Mouse (Mus musculus): ENCODE results near the gene Tbx4. TPM values are rescaled to one million over a fixed set of nuclear protein-coding genes. Genes with fewer than 3 reads are reported as not detected.
A peak's percentile ranks its signal among the peaks of the same experiment; 100 is the strongest.

Gene Tbx4
- polyA plus RNA-seq, 1 experiment: 0.42 TPM

DNA sequence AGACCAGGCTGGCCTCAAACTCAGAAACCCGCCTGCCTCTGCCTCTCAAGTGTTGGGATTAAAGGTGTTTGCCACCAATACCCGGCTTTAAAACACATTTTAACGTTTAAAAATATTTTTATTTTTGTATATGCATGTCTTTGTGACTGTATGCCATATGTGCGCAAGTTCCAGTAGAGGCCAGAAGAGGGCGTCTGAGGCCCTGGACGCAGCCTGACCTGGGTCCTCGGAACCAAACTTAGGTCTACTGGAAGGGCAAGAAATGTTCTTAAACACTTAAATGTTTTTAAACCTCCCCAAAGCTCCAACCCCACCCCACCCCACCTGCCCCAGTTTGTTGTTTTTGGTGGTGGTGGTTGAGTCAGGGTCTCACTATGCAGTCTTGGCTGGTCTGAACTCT lies 21.9 kb upstream of the Tbx4 start:
- no peak for TF ChIP-seq POLR2A (IDR thresholded peaks at IDR 0.05; ENCODE audit: borderline replicate concordance, extremely low read depth, insufficient read depth, insufficient read length, poor library complexity, severe bottlenecking)
- peak; percentile 50; the same call in 1 of the 2 replicates for TF ChIP-seq CTCF (IDR thresholded peaks at IDR 0.05; ENCODE audit: borderline replicate concordance, extremely low read depth, insufficient read depth, insufficient read length)
- no peak for DNase-seq (ENCODE audit: low read depth)

DNA sequence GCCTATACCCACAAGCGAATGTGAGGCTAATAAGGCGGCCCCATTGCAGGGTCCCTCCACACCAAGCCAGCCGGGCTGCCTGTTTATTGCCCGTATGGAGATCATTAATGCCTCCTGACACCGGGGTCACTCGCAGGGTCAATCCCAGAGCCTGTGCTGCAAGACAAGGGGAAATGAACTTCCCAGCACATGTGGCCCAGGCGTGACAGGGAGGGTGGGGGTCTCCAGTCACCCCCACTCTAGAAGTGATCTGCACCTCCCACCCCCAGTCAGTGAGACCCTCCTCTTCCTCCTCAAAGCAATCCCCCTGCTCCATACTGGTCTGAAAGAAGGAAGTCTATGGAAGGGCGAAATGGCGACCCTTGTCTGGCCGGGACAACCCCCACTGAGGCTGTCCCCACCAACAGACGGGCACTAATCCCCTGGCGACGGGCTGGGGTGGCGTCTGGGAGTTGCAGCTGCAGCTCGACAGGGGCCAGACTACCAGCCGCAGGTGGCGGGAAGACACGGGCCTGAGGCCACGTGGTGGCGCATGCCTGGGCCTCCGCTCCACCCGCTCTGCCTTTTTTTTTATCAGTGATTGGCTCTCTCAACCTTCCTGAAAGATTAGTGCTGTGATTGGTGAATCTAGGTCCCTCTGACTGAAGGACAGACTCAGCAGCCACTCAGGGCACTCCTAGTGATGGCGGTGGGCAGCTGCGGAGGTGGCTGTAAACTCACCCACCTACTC lies 10.0 kb upstream of the Tbx4 start:
- no peak for TF ChIP-seq CTCF (IDR thresholded peaks at IDR 0.05; ENCODE audit: borderline replicate concordance, extremely low read depth, insufficient read depth, insufficient read length)
- TF ChIP-seq POLR2A (IDR thresholded peaks at IDR 0.05; ENCODE audit: borderline replicate concordance, extremely low read depth, insufficient read depth, insufficient read length, poor library complexity, severe bottlenecking): no peak

GRCm38 (mm10) chr11:85884498-85884897 lies 1.7 kb upstream of the Tbx4 start:
- no peak for DNase-seq (ENCODE audit: low read depth)
- TF ChIP-seq CTCF (IDR thresholded peaks at IDR 0.05; ENCODE audit: borderline replicate concordance, extremely low read depth, insufficient read depth, insufficient read length): no peak
- no peak for TF ChIP-seq POLR2A (IDR thresholded peaks at IDR 0.05; ENCODE audit: borderline replicate concordance, extremely low read depth, insufficient read depth, insufficient read length, poor library complexity, severe bottlenecking)

More for the DNA sequence above, 10.0 kb upstream of the Tbx4 start:
- DNase-seq (ENCODE audit: low read depth): no peak

DNA sequence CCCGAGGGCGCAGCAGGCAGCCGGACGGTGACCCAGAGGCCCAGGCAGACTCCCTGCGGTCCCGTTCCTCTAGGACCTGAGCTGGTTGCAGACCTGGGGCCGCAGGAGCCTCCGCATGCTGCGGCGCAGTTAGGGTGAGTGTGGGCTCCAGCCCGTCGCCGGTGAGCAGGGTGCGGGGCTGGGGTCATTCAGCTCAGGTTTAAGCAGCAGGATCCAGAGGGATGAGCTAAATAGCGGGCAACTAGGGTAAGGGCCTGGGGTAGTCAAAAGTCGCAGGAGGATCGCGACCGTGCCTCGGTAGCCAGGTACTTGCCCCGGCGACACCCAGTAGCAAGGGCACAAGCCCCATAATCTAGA lies 185 bp downstream of the Tbx4 start:
- TF ChIP-seq CTCF (IDR thresholded peaks at IDR 0.05; ENCODE audit: borderline replicate concordance, extremely low read depth, insufficient read depth, insufficient read length) (no peak), POLR2A (IDR thresholded peaks at IDR 0.05; ENCODE audit: borderline replicate concordance, extremely low read depth, insufficient read depth, insufficient read length, poor library complexity, severe bottlenecking) (no peak)
- no peak for DNase-seq (ENCODE audit: low read depth)

DNA sequence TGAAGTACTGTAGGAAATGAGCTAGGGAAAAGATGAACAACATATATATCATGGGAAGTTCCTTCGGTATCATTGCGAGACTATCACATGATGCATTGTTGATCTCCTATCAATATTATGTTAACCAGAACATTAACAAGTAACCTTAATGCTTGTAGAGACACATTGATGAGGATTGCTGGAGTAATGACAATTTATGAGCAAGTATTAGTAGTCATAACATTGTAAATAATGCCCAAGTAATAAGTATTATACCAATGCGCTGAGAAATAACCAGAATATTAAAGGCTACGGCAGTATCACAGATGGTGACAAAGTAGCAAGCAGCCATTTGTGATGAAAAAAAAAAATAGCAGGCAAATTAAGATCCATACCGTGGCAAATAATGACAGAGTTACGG lies 1.1 kb downstream of the Tbx4 start:
- peak; percentile 43 for DNase-seq (ENCODE audit: low read depth)
- no peak for TF ChIP-seq CTCF (IDR thresholded peaks at IDR 0.05; ENCODE audit: borderline replicate concordance, extremely low read depth, insufficient read depth, insufficient read length)
- no peak for TF ChIP-seq POLR2A (IDR thresholded peaks at IDR 0.05; ENCODE audit: borderline replicate concordance, extremely low read depth, insufficient read depth, insufficient read length, poor library complexity, severe bottlenecking)

- DNase-seq (ENCODE audit: low read depth): peak; percentile 40
- TF ChIP-seq CTCF (IDR thresholded peaks at IDR 0.05; ENCODE audit: borderline replicate concordance, extremely low read depth, insufficient read depth, insufficient read length) (no peak), POLR2A (IDR thresholded peaks at IDR 0.05; ENCODE audit: borderline replicate concordance, extremely low read depth, insufficient read depth, insufficient read length, poor library complexity, severe bottlenecking) (no peak)
Observed at GRCm38 (mm10) chr11:85887801-85888450, 1.7 kb downstream of the Tbx4 start.

DNA sequence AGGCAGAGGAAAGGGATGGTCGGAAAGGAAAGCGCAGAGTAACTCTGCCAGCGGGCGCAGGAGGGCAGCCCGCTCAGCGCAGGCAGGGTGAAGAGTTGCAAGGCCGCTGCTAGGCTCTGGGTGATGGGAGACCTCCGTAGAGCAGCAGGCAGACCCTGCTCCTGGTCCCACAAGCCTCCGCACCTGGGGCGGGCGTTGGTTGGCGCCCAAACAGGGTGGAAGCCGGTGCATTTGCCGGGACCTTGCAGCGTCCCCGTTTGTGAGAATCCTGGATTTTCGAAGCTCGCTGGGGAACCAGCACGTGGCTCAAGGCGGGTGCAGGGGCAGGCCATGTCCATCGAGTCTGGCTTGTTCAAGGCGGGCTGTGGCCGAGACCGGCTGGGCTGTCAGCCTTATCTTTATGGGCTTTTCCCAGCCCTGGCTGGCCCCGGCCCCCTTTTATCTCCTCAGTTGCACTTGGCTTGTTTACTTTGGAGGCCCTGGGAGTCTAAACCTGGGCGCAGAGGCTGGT lies 2.3 kb downstream of the Tbx4 start:
- TF ChIP-seq POLR2A (IDR thresholded peaks at IDR 0.05; ENCODE audit: borderline replicate concordance, extremely low read depth, insufficient read depth, insufficient read length, poor library complexity, severe bottlenecking): no peak
- TF ChIP-seq CTCF (IDR thresholded peaks at IDR 0.05; ENCODE audit: borderline replicate concordance, extremely low read depth, insufficient read depth, insufficient read length): no peak
- peak; percentile 43 for DNase-seq (ENCODE audit: low read depth)

DNA sequence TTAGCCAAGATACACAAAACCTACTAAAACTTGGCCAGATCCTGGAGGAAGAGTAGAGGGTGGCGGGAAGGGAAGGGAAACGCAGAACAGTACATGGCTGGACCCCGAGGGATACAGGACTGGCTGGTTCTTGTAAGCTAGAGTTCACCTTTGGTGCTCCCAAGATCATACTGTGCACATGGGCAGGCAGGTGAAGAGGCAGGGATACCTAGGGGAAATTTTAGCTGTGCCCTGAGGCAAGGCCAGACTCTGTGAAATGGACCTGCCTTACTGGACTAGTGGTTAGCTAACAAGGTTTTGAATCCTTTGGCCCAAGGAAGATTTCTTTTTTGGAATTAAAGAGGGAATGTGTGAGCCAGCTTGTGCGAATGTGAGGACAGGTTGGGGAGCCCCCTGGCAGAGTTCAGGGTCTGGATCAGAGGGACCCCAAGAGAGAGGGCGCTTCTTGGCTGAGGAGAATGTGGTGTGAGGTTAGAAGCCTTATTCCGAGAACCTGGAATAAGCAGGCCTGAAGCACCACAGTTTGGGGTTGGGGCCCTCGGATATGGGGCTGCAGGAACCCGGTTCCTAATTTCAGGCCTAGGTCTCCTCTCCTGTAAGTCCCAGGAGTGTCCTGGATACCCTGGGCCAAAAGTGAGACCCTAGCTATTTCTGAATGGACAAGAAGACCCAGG lies 3.0 kb downstream of the Tbx4 start:
- DNase-seq (ENCODE audit: low read depth): peak; percentile 3
- no peak for TF ChIP-seq CTCF (IDR thresholded peaks at IDR 0.05; ENCODE audit: borderline replicate concordance, extremely low read depth, insufficient read depth, insufficient read length)
- TF ChIP-seq POLR2A (IDR thresholded peaks at IDR 0.05; ENCODE audit: borderline replicate concordance, extremely low read depth, insufficient read depth, insufficient read length, poor library complexity, severe bottlenecking): no peak

DNA sequence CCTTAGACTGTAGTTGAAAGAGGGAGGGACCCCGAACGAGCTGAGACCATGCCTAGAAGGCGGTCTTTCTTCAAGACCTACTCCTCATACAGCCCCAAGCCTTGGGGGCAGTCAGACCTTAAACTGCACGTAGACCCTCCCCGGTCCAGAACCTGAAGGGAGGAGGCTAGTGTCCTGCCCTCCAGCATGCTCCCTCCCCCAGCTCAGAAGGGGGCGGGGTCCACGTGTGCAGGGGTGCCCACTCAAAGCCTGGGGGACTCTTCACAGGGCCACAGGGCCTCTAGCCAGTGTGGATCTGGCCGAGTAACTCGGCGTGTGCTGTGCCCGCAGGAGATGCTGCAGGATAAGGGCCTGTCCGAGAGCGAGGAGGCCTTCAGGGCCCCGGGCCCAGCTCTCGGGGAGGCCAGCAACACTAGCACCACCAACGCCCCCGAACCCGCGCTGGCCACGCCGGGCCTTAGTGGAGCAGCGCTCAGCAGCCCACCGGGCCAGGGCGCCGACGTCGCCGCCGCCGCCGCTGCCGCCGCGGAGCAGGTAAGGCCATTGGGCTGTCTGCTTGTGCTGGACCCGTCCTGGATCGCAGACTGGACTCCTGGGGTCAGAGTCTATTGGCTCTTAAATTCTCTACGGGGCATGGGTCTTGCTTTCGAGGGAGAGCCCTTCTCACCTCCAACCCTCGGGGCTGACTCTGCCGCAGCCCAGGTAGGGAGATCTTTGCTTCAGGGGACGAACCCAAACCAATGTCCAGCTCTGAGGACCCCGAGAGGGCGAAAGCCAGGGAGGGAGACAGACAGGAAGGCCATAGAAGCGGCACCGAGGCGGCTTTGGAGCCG lies 3.7 kb downstream of the Tbx4 start:
- DNase-seq (ENCODE audit: low read depth): peak; percentile 7
- TF ChIP-seq POLR2A (IDR thresholded peaks at IDR 0.05; ENCODE audit: borderline replicate concordance, extremely low read depth, insufficient read depth, insufficient read length, poor library complexity, severe bottlenecking) (no peak), CTCF (IDR thresholded peaks at IDR 0.05; ENCODE audit: borderline replicate concordance, extremely low read depth, insufficient read depth, insufficient read length) (no peak)

DNA sequence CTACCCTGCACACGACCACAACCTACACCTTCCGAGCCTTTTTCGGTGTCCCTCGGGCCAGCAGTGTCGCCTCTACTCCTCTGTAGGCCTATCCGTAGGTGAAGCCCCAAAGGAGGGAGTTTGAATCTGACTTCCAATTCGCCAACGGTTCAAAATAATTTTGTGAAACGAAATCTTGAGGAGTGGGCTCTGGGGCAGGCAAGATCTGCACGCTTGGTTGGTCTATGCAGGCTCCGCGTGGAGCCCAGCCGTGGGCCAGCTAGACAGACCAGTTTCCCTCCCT lies 4.3 kb downstream of the Tbx4 start:
- DNase-seq (ENCODE audit: low read depth): peak; percentile 46
- TF ChIP-seq CTCF (IDR thresholded peaks at IDR 0.05; ENCODE audit: borderline replicate concordance, extremely low read depth, insufficient read depth, insufficient read length): no peak
- TF ChIP-seq POLR2A (IDR thresholded peaks at IDR 0.05; ENCODE audit: borderline replicate concordance, extremely low read depth, insufficient read depth, insufficient read length, poor library complexity, severe bottlenecking): no peak

Data from brain, embryonic 14.5 days (tissue).